Mouse (Mus musculus) layer of hippocampus, postnatal 25 days (tissue): Measurements from ENCODE around the gene Usp6nl. TPM values are rescaled to one million over a fixed set of nuclear protein-coding genes. Genes with fewer than 3 reads are reported as not detected.

Experiments used
- DNase-seq, 2 experiments: peaks; one replicate each; pipeline ENCODE4 v3.0.0; 2022; ENCODE audit warnings: mixed read lengths in 2 of 2, low spot score in 1 of 2; ENCODE audit errors: extremely low spot score in 1 of 2
- total RNA-seq, 2 experiments: library from RNA; stranded (reverse); gene quantifications; 2 replicates each; pipeline ENCODE4 v1.2.3; 2021

Usp6nl gene
- total RNA-seq, 2 experiments from 2014 or later = 16.7 to 17.2 TPM

DNA sequence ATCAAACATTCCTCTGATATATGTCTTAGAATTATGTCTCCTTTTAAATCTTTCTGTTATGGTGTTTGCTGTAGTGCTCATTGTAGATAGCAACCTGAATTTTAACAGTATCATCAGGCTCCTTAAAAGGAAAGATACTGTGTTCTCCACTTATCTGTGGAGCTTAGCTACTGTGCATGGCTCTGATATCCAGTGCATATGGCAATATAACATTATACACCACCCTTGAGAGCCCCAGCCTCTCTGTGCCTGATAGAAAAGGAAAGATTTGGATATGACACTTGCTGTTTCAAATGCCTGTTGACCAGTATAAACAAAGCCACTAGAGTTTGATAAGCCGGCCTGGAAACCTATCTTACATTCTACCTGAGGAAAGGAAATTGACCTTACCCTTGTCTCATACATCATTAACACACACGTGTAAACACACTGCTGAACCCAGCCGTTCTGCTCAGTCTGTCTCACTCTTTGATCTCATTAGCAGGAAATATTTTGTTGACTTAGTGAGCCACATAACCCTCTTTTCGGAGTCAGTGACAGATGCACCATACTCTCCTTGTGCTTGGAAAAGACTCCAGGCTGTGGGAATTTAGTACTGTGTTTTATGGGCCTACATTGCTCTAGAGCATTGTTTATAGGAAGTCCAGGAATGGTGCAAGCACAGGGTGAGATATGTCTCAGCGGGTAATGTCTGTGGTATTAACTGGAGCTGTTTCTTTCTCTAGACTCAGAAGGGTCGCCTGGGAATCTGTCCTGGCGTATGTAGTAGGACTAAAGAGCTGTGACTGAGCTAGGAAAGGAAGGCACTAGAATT, 9.1 kb downstream of the Usp6nl start:
- no peak for DNase-seq

DNA sequence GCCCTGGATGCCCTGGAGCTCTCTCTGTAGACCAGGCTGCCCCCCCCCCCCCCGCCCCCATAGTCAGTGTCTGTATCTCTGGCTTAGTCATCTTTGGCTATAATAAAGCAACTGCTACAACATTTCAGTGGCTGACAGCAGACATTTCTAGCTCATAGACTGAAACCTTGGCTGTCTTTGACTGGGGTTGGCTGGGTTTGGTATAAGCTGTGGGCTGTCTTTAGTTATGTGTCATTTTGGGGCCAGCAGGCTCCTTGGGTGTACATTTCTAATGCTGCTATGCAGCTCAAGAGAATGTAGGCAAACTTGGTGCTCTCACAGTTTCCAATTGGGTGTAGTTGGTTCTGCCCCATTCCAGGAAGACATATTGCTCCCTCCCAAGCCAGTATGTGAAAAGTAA, 11.1 kb downstream of the Usp6nl start:
- DNase-seq = no peak

DNA sequence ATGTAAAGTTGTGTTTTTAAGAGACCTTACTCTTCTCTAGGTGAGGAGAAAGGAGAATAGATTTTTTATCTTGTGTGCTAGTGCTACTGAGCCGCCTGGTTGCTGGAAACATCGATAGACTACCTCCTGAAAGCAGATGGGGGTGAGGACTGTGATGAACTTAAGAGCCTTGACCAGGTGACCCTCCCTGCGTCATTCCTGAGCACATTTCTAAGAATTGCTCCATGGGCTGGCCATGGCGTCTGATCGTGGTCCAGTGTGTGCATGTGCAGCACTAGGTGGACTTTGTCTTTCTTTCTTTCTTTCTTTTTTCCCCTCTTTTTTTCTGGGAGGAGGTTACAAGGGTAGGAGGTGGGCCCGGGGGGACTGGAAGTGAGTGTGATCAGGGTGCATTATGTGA, 11.5 kb downstream of the Usp6nl start:
- DNase-seq = no peak

DNA sequence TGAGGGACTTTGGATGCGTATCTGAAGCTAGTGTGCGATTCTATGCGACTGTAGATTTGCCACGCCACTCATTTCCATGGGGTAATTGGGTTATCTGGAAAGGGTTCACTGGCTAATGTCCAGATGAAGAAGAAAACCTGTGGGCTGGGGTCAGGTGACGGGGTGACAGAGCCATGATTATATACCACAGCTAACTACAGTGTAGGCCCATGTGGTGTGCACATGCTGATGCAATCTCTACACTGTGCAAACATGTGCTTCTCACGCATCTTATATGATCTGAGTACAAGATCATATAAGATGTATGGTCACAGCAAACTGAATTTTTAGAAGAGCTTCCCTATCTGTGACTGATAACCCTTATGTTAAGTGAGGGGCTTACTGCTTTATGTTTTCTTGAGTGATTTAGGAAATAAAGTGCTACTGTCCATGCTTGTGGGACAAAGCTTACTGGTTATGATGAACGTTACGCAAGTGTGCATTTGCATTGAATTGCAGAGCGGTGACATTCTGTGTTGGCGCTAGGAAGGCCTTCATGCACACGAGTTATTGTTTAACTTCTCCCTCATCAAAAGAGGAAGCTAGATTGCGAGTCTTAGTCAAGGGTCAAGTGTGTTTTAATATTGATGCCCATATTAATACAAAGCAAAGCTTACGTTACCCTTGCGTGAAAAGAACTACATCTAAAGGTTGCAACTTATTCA, 12.7 kb downstream of the Usp6nl start:
- DNase-seq = no peak

DNA sequence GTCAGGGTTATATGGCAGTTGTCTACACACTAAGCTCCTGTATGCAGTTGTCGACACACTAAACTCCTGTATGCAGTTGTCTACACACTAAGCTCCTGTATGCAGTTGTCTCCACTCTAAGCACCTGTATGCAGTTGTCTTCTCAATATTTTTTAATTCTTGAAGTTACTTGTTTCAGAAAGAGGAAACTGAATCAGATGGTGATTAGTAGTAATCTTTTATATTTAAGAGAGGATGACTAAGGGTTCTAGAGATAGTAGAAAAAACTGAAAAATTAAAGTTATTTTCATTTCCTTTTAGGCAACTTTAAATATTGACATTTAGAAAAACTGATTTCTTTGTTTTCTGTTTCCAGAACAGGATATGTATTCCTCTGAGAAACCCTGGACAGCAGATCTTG, 13.5 kb downstream of the Usp6nl start:
- no peak for DNase-seq

DNA sequence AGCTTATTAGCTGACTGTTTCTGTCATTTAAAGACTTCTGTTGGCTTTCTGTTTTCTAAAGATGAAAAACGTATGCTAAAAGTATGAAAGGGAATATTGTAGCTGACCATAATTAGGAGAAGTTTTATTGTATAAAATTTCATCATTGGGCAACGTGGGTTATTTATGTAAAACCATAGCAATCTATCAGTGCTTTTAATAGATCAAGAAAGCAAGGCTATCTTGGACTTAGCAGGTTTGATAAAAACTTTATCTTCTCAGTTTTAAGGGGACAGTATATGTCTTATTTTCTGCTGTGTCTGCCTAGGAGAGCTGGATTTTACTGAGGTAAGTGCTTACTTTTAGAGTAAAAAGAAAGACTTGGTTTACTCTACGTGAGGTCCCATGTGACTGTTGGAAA, 14.2 kb downstream of the Usp6nl start:
- DNase-seq = no peak

DNA sequence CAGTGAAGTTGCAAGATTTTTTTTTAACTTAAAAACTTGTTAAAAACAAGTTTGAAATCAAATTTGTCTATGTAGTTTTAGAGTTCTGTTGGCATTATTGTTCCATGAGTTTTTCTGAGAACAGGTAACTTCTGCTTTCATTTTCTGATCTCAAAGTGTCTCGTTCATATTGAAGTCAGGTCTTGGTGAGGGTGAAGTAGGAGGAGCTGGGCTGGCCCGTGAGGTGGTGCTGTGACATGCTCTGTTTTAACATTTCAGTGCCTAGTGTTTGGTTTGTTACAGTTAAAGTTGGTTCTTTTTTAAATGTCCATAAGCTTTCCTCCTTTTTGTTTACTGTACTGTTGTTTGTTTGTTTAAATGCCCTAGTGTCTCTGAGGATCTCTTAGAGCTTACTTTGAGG, 15.0 kb downstream of the Usp6nl start:
- no peak for DNase-seq

DNA sequence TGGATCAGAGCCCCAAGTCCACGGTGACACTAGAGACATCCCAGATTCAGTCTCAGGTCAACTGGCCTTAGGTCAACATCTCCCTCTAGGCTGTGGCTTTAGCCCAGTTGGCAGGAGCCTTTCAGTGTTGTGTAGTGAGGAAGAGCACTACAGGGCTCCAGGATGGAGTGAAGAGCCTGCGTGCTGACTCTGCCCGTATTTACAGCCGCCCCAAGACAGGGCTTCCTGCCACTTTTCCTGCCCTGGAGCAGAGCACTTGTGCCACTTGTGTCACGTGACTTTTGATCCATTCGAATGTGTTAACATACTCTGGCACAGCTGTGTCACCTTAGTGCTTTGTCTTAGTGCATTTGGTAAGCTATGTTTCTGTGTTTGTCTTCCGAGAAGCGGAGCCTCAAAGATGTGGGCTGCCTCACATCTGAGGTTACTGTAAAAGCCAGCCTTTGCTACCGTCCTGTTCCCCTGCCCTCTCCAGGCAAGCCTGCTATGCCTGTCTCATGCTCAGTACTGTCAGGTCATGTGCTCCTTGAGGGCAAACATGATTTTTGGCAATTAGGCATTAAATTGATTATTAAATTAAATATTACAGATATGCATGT, 15.7 kb downstream of the Usp6nl start:
- no peak for DNase-seq

DNA sequence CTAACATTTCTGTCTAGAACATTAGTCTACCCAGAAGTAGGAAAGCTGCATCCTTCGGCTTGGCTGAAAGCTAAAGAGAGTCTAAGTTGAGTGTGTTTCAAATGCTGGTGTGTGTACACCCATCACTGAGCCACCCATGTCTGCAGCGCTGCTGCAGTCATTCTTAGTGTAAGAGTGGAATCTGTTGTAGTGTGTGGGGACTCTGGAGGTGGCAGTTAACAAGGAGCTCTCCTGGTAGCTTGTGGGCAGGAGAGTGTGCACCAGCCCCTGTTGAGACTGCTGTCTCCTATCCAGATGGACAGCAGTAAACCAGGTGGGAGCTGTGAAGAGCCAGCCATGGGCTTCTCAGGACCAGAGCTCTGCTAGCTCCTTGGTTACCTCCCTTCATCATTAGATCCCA, 18.0 kb downstream of the Usp6nl start:
- no peak for DNase-seq

DNA sequence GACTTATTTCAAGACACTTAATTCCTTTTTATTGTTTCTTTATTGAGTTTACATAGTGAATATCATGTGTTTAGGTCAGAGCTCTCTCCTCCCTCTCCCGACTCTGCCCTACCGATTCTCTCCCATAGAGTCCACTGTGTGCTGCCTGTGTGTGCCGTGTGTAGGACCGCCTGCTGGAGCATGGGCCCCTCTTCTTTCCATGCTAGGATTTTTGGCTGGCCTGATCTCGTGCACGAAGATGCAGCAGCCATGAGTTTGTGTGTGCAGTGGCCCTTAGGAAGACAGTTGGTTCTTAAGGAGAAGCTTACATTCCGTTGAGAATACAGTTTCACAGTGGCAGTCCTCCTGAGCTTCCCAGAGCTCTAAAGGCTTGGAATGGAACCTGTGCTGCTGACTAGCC, 19.0 kb downstream of the Usp6nl start:
- DNase-seq = no peak

DNA sequence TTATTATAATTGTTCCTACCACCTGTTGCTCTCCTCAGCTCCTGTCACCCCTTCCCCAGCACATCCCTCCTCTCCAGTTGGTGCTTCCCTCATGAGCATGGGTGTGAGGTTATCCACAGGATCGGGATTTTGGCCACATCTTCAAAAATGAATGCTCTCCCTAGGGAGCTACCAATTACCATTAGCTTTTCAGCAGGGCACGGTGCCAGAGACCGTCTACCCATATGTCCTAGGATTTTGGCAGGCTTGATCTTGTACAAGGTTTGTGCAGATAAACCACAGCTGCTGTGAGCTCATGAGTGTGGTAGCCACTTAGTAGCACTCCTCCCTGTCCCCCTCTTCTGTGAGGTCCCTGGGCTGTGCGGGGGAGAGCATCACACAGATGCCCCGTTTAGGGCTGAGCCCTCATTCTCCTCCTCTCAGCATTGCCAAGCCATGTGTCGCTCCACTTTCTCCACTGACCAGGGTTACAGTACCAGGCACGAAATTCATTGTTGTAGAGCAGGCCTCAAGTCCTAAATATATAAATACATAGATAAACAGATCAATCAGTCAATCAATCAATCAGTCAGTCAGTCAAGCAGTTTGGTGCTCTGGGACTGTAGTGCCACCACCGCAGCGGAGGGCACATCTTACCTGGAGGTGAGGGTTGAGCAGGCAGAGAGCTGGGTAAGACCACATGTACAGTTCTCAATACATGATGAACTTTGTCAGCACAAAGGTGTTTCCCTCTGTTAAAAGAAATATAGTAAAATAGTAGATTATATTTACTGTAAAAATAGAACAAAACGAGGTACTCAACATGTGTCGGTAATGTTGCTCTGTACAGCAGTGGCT, 27.0 kb downstream of the Usp6nl start:
- peak in 1 of 2 experiments; percentile 57 for DNase-seq

DNA sequence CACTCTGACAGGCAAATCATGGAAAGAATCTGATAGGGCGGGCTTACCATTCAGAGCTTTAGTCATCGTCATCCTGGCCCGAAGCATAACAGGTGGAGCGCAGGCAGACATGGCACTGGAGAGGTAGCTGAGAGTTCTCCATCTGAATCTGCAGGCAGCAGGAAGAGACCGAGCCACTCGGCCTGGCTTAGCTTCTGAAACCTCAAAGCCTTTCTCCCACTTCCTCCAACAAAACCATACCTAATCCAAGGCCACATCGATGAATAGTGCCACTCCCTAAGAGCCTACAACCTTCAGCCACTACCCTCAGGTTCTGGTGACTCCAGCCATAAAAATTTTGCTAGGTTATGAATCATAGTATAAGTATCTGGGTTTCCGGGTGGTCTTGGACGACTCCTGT, 27.7 kb downstream of the Usp6nl start:
- no peak for DNase-seq

DNA sequence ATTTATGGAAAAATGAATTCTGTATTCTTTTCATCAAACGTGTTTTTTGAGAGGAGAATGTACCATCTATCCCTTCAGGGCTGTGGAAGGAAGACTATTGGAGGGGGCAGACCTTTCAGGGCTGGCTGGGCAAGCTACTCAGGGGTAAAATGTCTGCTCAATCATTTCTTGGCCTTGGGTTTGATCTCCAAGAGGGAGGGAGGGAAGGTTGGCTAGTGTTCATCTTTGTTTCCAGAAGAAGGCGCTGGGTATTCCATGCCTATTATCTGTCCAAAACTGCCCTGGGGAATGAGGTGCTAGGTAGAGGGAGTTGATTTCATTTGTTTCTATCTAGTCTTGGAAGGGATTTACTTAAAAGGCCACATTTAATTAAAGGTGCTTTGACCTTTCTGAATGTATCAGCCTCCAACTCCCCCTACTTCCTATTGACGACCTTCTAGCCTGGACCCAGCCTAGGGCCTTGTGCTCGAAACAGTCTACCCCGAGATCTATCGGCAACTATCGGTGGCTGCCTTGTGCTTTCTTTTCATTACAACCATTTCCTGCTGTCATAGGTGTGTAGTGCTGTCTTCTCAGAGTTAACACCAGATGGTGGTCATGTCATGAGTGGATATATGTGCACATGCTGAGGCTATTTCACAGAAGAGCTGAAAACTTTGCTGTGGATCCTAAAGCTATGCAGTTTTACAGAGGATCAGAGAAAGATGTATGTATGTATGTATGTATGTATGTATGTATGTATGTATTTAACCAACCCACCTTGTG, 28.6 kb downstream of the Usp6nl start:
- no peak for DNase-seq

DNA sequence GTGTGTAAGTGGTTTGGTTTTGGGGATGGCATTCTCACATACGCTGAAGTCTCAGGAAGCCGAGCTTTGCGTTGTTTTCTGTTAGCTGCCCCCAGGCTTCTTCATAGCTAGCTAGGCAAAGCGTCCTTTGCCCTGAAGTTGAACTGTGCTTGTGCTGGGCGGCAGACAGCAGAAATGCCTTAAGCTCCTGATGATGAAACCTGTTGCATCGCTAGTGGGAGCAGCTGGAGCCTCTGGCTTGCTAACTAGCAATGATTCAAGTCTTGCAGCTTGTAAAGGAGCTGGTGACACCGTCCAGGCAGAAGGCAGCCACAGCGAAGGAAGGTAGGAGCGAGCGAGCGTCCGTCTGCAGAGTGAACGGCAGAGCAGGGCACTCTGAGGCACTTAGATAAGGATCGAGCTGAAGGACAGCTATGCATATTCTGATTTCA, 30.1 kb downstream of the Usp6nl start:
- no peak for DNase-seq

DNA sequence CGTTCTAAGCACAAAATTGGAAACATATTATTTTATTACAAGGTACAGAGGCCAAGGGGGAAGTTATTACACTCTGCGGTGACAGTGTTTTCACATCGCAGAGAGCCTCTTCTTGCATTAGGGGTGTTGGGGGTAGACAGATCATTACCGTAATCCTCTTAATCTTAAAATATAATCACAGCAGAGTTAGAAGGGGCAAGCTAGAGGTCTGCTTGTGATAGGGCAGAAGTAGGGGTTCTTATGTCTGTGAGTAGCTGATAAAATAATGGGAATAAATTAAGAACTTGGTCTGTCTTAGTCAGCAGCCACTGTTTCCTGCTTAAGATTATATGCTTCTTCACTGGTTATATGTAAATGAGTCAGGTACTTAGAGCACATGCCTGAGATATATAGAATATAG, 30.6 kb downstream of the Usp6nl start:
- DNase-seq = no peak

DNA sequence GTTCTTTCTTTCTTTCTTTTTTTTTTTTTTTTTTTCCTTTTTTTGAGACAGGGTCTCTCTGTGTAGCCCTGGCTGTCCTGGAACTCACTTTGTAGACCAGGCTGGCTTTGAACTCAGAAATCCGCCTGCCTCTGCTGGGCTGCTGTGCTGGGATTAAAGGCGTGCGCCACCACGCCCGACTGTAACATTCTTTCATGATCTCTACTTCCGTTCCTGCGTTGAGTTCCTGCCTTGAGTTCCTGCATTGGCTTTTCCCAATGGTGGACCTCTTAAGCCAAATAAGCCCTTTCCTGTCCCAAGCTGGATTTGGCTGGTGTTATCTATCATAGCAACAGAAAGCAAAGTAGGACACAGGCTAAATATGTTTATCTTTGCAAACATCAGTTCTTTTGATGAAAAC, 34.8 kb downstream of the Usp6nl start:
- DNase-seq = no peak

DNA sequence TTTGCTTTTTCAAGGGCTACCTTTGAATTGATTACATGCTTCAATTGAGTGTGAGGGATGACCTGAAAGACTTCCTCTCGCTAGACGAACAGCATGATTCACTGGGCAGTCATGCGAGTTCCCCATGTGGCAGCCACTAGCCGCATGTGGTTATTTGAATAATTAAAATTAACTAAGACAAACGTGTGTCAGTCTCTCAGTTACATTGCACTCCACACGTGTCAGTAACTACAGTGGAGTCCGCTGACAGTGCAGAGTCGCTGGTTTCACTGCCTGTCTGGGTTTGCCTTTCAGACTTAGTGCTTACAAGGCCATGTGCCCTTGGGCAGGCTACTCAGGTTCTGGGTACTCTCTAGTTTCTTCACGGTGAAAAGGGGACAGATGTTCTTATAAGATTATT, 37.2 kb downstream of the Usp6nl start:
- no peak for DNase-seq

DNA sequence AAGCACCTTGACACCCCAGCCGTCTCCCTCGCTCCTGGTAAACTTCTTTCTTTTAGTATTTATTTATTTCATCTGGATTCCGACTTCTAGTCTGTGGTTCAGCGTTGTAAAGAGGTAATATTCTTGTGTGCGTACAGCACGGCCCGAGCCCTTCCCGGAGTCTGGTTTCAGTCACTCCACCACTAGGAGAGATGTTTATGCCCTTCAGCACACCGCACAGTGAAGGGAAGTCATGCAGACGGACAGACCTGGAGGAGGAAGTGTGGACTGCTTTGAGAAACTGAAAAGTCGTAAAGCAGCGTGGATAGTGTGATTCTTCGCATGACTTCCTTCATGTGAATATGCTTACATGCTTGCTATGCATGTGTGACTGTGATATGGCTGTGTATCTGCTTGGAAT, 40.7 kb downstream of the Usp6nl start:
- DNase-seq = no peak

DNA sequence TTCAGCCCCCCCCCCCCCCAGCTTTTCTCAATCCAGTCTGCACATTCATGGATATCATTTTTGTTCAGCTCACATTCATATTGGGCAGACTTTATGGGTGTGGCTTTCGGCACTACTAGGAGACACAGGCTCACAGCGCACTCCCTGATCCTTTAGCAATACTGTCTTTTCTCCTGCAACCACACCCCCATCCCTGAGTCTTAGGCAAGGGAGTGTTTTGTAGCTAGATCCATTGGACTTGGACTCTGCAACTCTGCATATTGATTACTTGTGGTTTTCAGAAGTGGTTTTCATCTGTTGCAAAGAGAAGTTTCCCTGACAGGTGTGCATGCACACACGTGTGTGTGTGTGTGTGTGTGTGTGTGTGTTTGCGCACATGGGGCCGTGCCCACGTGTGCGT, 41.5 kb downstream of the Usp6nl start:
- DNase-seq = no peak

DNA sequence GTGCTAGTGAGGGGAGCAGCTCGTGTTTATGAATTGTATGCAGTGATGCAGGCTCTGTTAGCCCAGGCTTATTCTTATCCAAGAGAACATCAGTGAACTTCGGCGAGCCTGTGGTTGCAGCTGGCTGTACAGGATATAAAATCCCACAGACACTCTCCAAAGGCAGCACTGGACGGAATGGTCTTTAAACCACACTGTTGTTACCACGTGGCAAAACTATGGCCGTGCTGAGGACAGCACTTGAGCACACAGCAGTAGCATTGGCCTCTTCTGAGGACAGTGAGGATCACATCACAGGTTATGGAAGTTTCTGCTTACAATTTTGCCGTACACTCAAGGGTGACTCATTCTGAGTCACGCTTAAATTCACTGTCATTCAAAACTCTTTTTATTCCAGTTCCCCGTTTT, 44.1 kb downstream of the Usp6nl start:
- DNase-seq = peak in 1 of 2 experiments; percentile 17
